Mouse (Mus musculus) kidney, adult 2 months (tissue): Measurements from ENCODE around the gene Gm38431. TPM values are rescaled to one million over a fixed set of nuclear protein-coding genes. Genes with fewer than 3 reads are reported as not detected.
A peak's percentile ranks its signal among the peaks of the same experiment; 100 is the strongest.

Source experiments
- DNase-seq: peaks from one replicate; pipeline ENCODE4 v3.0.0; 2021
- H3K27ac ChIP-seq: fragments of 200-500 bp; 2 replicates; pipeline ENCODE4 v1.5.1; 2012; ENCODE audit warnings: low read depth, low read length, control low read depth, inconsistent platforms; ENCODE audit not compliant: insufficient read depth
- H3K27me3 ChIP-seq: fragments of 200-500 bp; replicated peaks from 2 replicates; pipeline ENCODE4 v1.6.1; 2012; ENCODE audit warnings: mild to moderate bottlenecking, moderate library complexity, low read length, inconsistent platforms; ENCODE audit not compliant: control insufficient read depth, insufficient read depth
- H3K36me3 ChIP-seq: fragments of 200-500 bp; 2 replicates; pipeline ENCODE4 v1.6.1; 2012; ENCODE audit warnings: mild to moderate bottlenecking, moderate library complexity, low read length, inconsistent platforms; ENCODE audit not compliant: control insufficient read depth, insufficient read depth
- H3K4me1 ChIP-seq: fragments of 200-500 bp; 2 replicates; pipeline ENCODE4 v1.6.1; 2011; ENCODE audit warnings: low read length; ENCODE audit not compliant: control insufficient read depth, insufficient read depth
- H3K4me3 ChIP-seq: fragments of 200-500 bp; 2 replicates; pipeline ENCODE4 v1.5.1; 2011; ENCODE audit warnings: mild to moderate bottlenecking, low read depth, low read length, control low read depth; ENCODE audit not compliant: insufficient read depth
- CTCF ChIP-seq: fragments of 200-500 bp; conservative IDR thresholded peaks from 2 replicates; pipeline ENCODE4 v1.5.1; 2011; ENCODE audit warnings: low read depth, mild to moderate bottlenecking, control low read depth, low read length, moderate library complexity, mixed read lengths; ENCODE audit not compliant: insufficient read depth, insufficient read length
- POLR2A ChIP-seq: fragments of 200-500 bp; IDR thresholded peaks from one replicate; pipeline ENCODE4 v1.6.1; 2011; ENCODE audit warnings: low read depth, low read length, control low read depth
- WGBS: fragments of 180-500 bp; shearing (Covaris S2); methylation state at CpG from one replicate; pipeline ENCODE4 v1.1.7; 2018; 5-methylcytosine and 5-hydroxymethylcytosine counted together
- polyA plus RNA-seq: library from polyadenylated mRNA; depleted of rRNA; stranded (reverse); fragments of >200 nt; gene quantifications from 2 replicates; pipeline ENCODE4 v1.2.3, GENCODE M21; 2012

Gm38431 gene
- polyA plus RNA-seq, 1 experiment = 1.1 TPM

GRCm38 (mm10) chr9:21031896-21032351 is 59.9 kb downstream of the Gm38431 start, which contains the start of gene Icam5:
Icam5 (plus strand) TSS chr9:21032073.
- Histone ChIP-seq H3K27me3 (no peaks in the 10 kb centered on the region; the same call in 1 of the 2 replicates), H3K27ac (peak within 1 kb of the TSS; percentile 25; the same call in 1 of the 2 replicates), H3K4me1 (peaks cover 4% of the 10 kb centered on the region; the same call in 1 of the 2 replicates), H3K36me3 (no peaks in the 10 kb centered on the region), H3K4me3 (peak within 1 kb of the TSS; percentile 61)
- DNase-seq = no peak
- WGBS = under 1% methylated on average over 35 of the region's 35 CpGs
- TF ChIP-seq POLR2A (no peak), CTCF (no peak)

DNA sequence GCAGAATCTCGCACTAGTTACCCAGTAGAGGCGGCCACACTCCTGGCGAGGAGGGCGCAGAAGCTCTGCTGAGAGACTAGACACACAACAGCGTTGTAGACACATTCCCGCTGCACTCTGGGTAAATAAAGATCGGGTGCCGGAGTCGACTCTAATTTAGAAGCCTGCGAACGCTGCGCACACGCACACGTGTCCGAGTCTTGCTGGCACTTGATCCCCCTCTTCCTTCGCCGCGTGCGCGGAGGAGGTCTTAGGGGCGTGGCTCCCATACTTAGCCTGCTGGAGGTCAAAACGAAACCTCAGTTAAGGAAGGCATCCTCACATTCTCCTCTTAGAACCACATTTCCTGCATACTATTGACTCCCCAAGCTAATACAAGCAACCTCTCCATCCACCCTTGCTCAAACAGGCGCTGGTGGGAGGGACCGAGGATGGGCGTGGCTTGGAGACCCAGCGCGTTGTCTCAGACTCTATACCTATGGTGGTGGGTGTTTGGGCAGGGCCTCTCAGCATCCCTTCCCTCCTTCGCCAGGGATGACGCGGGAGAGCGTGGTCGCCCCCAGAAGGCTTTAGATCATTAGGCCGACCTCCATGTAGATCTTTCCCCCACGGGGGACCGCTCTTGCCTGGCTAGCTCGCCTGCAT is 60.4 kb downstream of the Gm38431 start:
- DNase-seq = peak; percentile 64
- H3K27ac ChIP-seq = peak overlapping the region; percentile 25; the same call in 1 of the 2 replicates
- TF ChIP-seq POLR2A (no peak), CTCF (no peak)

DNA sequence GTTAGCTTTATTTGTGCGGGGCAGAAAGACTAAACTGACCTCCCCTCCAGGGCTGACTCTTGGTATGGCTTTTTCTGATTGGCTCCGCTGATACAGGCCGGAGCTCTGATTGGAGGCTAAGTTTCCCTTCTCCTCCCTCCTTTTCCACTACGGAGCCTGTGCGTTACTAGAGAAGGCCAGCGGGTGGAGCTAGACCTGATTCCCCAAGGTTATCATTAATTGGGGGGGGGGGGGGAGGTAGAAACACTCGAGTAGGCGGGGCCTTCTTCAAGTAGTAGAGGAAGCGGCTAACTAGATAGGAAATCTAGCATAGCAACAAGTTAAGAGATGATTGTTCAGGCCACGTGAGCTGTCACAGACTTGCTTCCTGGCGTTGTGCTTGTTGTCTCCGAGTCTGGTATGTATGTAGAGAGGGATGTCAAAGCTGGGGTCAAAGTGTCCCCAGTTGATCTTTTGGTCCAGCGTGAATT is 61.0 kb downstream of the Gm38431 start:
- H3K27ac ChIP-seq = peak overlapping the region; percentile 25; the same call in 1 of the 2 replicates
- DNase-seq = peak; percentile 95

More for the DNA sequence above, 60.4 kb downstream of the Gm38431 start:
- Histone ChIP-seq H3K27me3 (no peaks in the 10 kb centered on the region; the same call in 1 of the 2 replicates), H3K4me3 (peak overlapping the region; percentile 59), H3K36me3 (no peaks in the 10 kb centered on the region), H3K4me1 (peaks cover 4% of the 10 kb centered on the region; the same call in 1 of the 2 replicates)
- under 1% methylated on average over 36 of the region's 36 CpGs for WGBS

DNA sequence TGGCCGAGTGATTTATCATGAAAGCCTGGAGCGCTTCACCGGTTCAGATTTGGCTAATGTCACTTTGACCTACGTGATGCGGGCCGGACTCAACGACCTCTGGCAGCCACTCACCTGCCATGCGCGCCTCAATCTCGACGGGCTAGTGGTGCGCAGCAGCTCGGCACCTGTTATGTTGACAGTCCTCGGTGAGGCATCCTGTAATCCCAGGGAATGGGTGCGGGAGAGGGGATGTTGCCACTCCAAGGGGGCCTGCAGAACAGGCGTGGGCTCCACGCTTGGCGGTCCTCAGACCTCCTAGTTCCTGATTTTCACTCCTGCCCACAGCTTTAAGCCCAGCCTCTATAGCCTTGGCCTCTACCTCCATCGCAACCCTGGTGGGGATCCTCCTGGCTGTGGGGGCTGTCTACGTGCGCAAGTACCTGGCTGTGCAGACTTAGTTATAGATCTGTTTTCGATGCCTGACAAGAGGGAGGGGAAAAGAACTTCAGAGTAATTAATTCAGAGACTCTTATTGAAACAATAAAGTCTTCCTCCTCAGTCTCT is 61.7 kb downstream of the Gm38431 start:
- Histone ChIP-seq H3K4me3 (no peak overlapping the region), H3K4me1 (peaks cover 4% of the 10 kb centered on the region; the same call in 1 of the 2 replicates), H3K27me3 (no peaks in the 10 kb centered on the region; the same call in 1 of the 2 replicates), H3K36me3 (no peaks in the 10 kb centered on the region), H3K27ac (no peak overlapping the region)
- peak; percentile 19 for DNase-seq
- TF ChIP-seq CTCF (no peak), POLR2A (no peak)
- WGBS = 34% methylated on average over 22 of the region's 22 CpGs

More for the DNA sequence above, 61.0 kb downstream of the Gm38431 start:
- Histone ChIP-seq H3K27me3 (no peaks in the 10 kb centered on the region; the same call in 1 of the 2 replicates), H3K36me3 (no peaks in the 10 kb centered on the region), H3K4me3 (peak overlapping the region; percentile 59), H3K4me1 (peaks cover 4% of the 10 kb centered on the region; the same call in 1 of the 2 replicates)
- 0% methylated on average over 13 of the region's 13 CpGs for WGBS
- TF ChIP-seq CTCF (peak; percentile 63), POLR2A (no peak)

GRCm38 (mm10) chr9:21029291-21030054 is 62.3 kb downstream of the Gm38431 start, which contains the start of gene Icam4:
Icam4 (plus strand) TSS chr9:21029373.
- 5% methylated on average over 37 of the region's 37 CpGs for WGBS
- Histone ChIP-seq H3K27me3 (no peaks in the 10 kb centered on the region), H3K4me1 (peaks cover 4% of the 10 kb centered on the region; the same call in 1 of the 2 replicates), H3K36me3 (no peaks in the 10 kb centered on the region), H3K27ac (no peak within 1 kb of the TSS), H3K4me3 (peak within 1 kb of the TSS; percentile 36; the same call in 1 of the 2 replicates)
- peak; percentile 86 for DNase-seq
- TF ChIP-seq POLR2A = no peak
- TF ChIP-seq CTCF = peak; percentile 82

GRCm38 (mm10) chr9:21028560-21029110 is 63.2 kb downstream of the Gm38431 start:
- TF ChIP-seq CTCF (no peak), POLR2A (no peak)
- H3K27ac ChIP-seq = no peak overlapping the region
- no peaks in the 10 kb centered on the region for H3K36me3 ChIP-seq
- no peaks in the 10 kb centered on the region for H3K27me3 ChIP-seq
- H3K4me1 ChIP-seq = peaks cover 4% of the 10 kb centered on the region; the same call in 1 of the 2 replicates
- no peak for DNase-seq
- no peak overlapping the region for H3K4me3 ChIP-seq
- WGBS = 77% methylated on average over 6 of the region's 6 CpGs
